Mouse (Mus musculus) c-Kit-negative CD71-positive TER-119-positive erythroid progenitor cells, embryonic 14.5 days (primary cell): Measurements from ENCODE around the gene Dpp6.
A peak's percentile ranks its signal among the peaks of the same experiment; 100 is the strongest.
"Not testable (repeated sequence)": the region's sequence is repeated elsewhere in the genome, so short reads cannot be mapped to it uniquely, and the experiment has no call there.

Experiments used
- DNase-seq: peaks from one replicate; pipeline ENCODE4 v3.0.0-alpha.2; 2013; ENCODE audit warnings: low read depth, low spot score

Dpp6 gene

GRCm38 (mm10) chr5:27490942-27491341, 673.9 kb downstream of the Dpp6 start:
- no peak for DNase-seq

GRCm38 (mm10) chr5:27501338-27501737, 684.3 kb downstream of the Dpp6 start, which contains the start of gene Speer4b:
Gene Speer4b (minus strand): TSS chr5:27501438.
- not testable (repeated sequence) for DNase-seq

- DNase-seq: no peak
Observed at GRCm38 (mm10) chr5:27518716-27519115, 701.7 kb downstream of the Dpp6 start.

- DNase-seq: no peak
Observed at GRCm38 (mm10) chr5:27526906-27527305, 709.9 kb downstream of the Dpp6 start.

- DNase-seq: no peak
Observed at GRCm38 (mm10) chr5:27544816-27545270, 727.8 kb downstream of the Dpp6 start.

- no peak for DNase-seq
Observed at GRCm38 (mm10) chr5:27549291-27549690, 732.3 kb downstream of the Dpp6 start.

- no peak for DNase-seq
Observed at GRCm38 (mm10) chr5:27565700-27566099, 748.7 kb downstream of the Dpp6 start.

- no peak for DNase-seq
Observed at GRCm38 (mm10) chr5:27587970-27588758, 771.2 kb downstream of the Dpp6 start.

GRCm38 (mm10) chr5:27604132-27604531, 787.1 kb downstream of the Dpp6 start:
- no peak for DNase-seq

- DNase-seq: peak; percentile 6
Observed at GRCm38 (mm10) chr5:27615769-27616168, 798.8 kb downstream of the Dpp6 start.

GRCm38 (mm10) chr5:27621811-27622210, 804.8 kb downstream of the Dpp6 start:
- no peak for DNase-seq

GRCm38 (mm10) chr5:27623876-27624275, 806.9 kb downstream of the Dpp6 start:
- DNase-seq: no peak

GRCm38 (mm10) chr5:27632151-27632550, 815.1 kb downstream of the Dpp6 start:
- DNase-seq: no peak

- DNase-seq: no peak
Observed at GRCm38 (mm10) chr5:27635941-27636340, 818.9 kb downstream of the Dpp6 start.

GRCm38 (mm10) chr5:27641876-27642275, 824.9 kb downstream of the Dpp6 start:
- no peak for DNase-seq

- no peak for DNase-seq
Observed at GRCm38 (mm10) chr5:27651879-27652814, 835.1 kb downstream of the Dpp6 start.

GRCm38 (mm10) chr5:27656101-27656500, 839.1 kb downstream of the Dpp6 start:
- DNase-seq: no peak

GRCm38 (mm10) chr5:27657672-27658071, 840.7 kb downstream of the Dpp6 start:
- DNase-seq: no peak

- no peak for DNase-seq
Observed at GRCm38 (mm10) chr5:27658165-27658564, 841.2 kb downstream of the Dpp6 start.

- no peak for DNase-seq
Observed at GRCm38 (mm10) chr5:27658569-27658968, 841.6 kb downstream of the Dpp6 start.

- no peak for DNase-seq
Observed at GRCm38 (mm10) chr5:27659019-27659418, 842.0 kb downstream of the Dpp6 start.

- no peak for DNase-seq
Observed at GRCm38 (mm10) chr5:27659781-27660180, 842.8 kb downstream of the Dpp6 start.
